Mouse (Mus musculus) liver, postnatal 0 days (tissue): ENCODE data around the gene Comt. TPM values are rescaled to one million over a fixed set of nuclear protein-coding genes. Genes with fewer than 3 reads are reported as not detected.

Experiments
- ATAC-seq: fragments of 200-750 bp; cut with Nextera tagmentation; 2 replicates; pipeline ENCODE4 v1.8.0; 2017; ENCODE audit warnings: mild to moderate bottlenecking, moderate library complexity
- DNase-seq: peaks from one replicate; pipeline ENCODE4 v3.0.0-alpha.2; 2016
- H3K27ac ChIP-seq: fragments of 300-500 bp; sonication (generic); 2 replicates; pipeline ENCODE4 v1.5.1; 2014; ENCODE audit warnings: antibody characterized with exemption, moderate library complexity, mild to moderate bottlenecking, low read depth
- H3K27me3 ChIP-seq: fragments of 300-500 bp; sonication (generic); 2 replicates; pipeline ENCODE4 v1.6.1; 2014; ENCODE audit warnings: low read length, control low read depth, mixed read lengths; ENCODE audit not compliant: insufficient read depth
- H3K36me3 ChIP-seq: fragments of 300-500 bp; sonication (generic); replicated peaks from 2 replicates; pipeline ENCODE4 v1.6.1; 2014; ENCODE audit warnings: mild to moderate bottlenecking, control low read depth, low read length, moderate library complexity, mixed read lengths; ENCODE audit not compliant: insufficient read depth
- H3K4me1 ChIP-seq: fragments of 300-500 bp; sonication (generic); 2 replicates; pipeline ENCODE4 v1.6.1; 2014; ENCODE audit warnings: antibody characterized with exemption, mild to moderate bottlenecking, control low read depth; ENCODE audit not compliant: insufficient read depth
- H3K4me2 ChIP-seq: fragments of 300-500 bp; sonication (generic); 2 replicates; pipeline ENCODE4 v1.6.1; 2014; ENCODE audit warnings: low read depth, mild to moderate bottlenecking, low read length, moderate library complexity, mixed read lengths
- H3K4me3 ChIP-seq: fragments of 300-500 bp; sonication (generic); 2 replicates; pipeline ENCODE4 v1.5.1; 2014; ENCODE audit warnings: low read depth, low read length
- H3K9ac ChIP-seq: fragments of 300-500 bp; sonication (generic); replicated peaks from 2 replicates; pipeline ENCODE4 v1.6.1; 2014; ENCODE audit warnings: mild to moderate bottlenecking, moderate library complexity
- H3K9me3 ChIP-seq: fragments of 300-500 bp; sonication (generic); 2 replicates; pipeline ENCODE4 v1.6.1; 2016; ENCODE audit warnings: mild to moderate bottlenecking, control low read depth, low read length, mixed read lengths
- CTCF ChIP-seq: sonication (generic); IDR thresholded peaks from 2 replicates; pipeline ENCODE4 v1.5.1; 2016; ENCODE audit warnings: antibody characterized with exemption, low read depth
- EP300 ChIP-seq: IDR thresholded peaks from 2 replicates; pipeline ENCODE4 v1.6.1; 2016; ENCODE audit warnings: antibody characterized with exemption, low read depth, mild to moderate bottlenecking
- WGBS: fragments of 180-500 bp; shearing (Covaris S2); extraction: QIAGEN DNeasy Blood & Tissue Kit; methylation state at CpG from one replicate; pipeline ENCODE4 v1.1.7; 2014; ENCODE audit not compliant: insufficient replicate concordance; 5-methylcytosine and 5-hydroxymethylcytosine counted together
- polyA plus RNA-seq: library from polyadenylated mRNA; unstranded; fragments of >200 nt; fragmentation: Nextera tagmentation; extraction: Ambion mirVana; gene quantifications from 2 replicates; pipeline ENCODE4 v1.2.1, GENCODE M21; 2015

Comt gene
- polyA plus RNA-seq, 1 experiment from 2014 or later: 125 TPM

- Histone ChIP-seq H3K4me1 (no peaks in the 10 kb centered on the region), H3K9ac (no peak overlapping the region), H3K27ac (no peak overlapping the region), H3K4me3 (no peak overlapping the region), H3K9me3 (no peaks in the 10 kb centered on the region), H3K27me3 (no peaks in the 10 kb centered on the region), H3K36me3 (peaks cover 52% of the 10 kb centered on the region), H3K4me2 (no peak overlapping the region)
- ATAC-seq (no peak), DNase-seq (no peak)
- TF ChIP-seq CTCF (no peak), EP300 (no peak)
- WGBS: 88% methylated on average over 3 of the region's 4 CpGs
These were observed 22.4 kb upstream of the Comt start for GRCm38 (mm10) chr16:18449005-18449404.

- Histone ChIP-seq H3K9me3 (no peaks in the 10 kb centered on the region), H3K27me3 (no peaks in the 10 kb centered on the region), H3K4me3 (no peak overlapping the region), H3K9ac (no peak overlapping the region), H3K4me2 (no peak overlapping the region), H3K36me3 (peaks cover 59% of the 10 kb centered on the region), H3K27ac (no peak overlapping the region), H3K4me1 (no peaks in the 10 kb centered on the region)
- ATAC-seq: no peak
- DNase-seq: no peak
- TF ChIP-seq EP300 (no peak), CTCF (no peak)
- 77% methylated on average over 6 of the region's 6 CpGs for WGBS
These were observed 21.5 kb upstream of the Comt start for GRCm38 (mm10) chr16:18448104-18448503.

- no peak for ATAC-seq
- TF ChIP-seq CTCF (no peak), EP300 (no peak)
- no peak overlapping the region for H3K27ac ChIP-seq
These were observed 20.6 kb upstream of the Comt start for GRCm38 (mm10) chr16:18447243-18447642.

GRCm38 (mm10) chr16:18443385-18443841, 16.8 kb upstream of the Comt start:
- Histone ChIP-seq H3K9me3 (no peaks in the 10 kb centered on the region), H3K27me3 (no peaks in the 10 kb centered on the region), H3K36me3 (peaks cover 71% of the 10 kb centered on the region), H3K4me1 (no peaks in the 10 kb centered on the region), H3K4me3 (no peak overlapping the region), H3K4me2 (no peak overlapping the region), H3K27ac (no peak overlapping the region), H3K9ac (no peak overlapping the region)
- WGBS: 23% methylated on average over 8 of the region's 8 CpGs
- TF ChIP-seq EP300: no peak
- peak; percentile 100 for TF ChIP-seq CTCF
- ATAC-seq: peak; percentile 76
- peak; percentile 93 for DNase-seq

More at GRCm38 (mm10) chr16:18447243-18447642, 20.6 kb upstream of the Comt start:
- no peak for DNase-seq
- no peak overlapping the region for H3K4me3 ChIP-seq
- H3K27me3 ChIP-seq: no peaks in the 10 kb centered on the region
- H3K4me2 ChIP-seq: no peak overlapping the region
- H3K9me3 ChIP-seq: no peaks in the 10 kb centered on the region
- peaks cover 68% of the 10 kb centered on the region for H3K36me3 ChIP-seq
- no peaks in the 10 kb centered on the region for H3K4me1 ChIP-seq
- H3K9ac ChIP-seq: no peak overlapping the region

- H3K9ac ChIP-seq: no peak overlapping the region
- H3K27me3 ChIP-seq: no peaks in the 10 kb centered on the region
- no peak for ATAC-seq
- peaks cover 4% of the 10 kb centered on the region; the same call in 1 of the 2 replicates for H3K4me1 ChIP-seq
- 87% methylated on average over 6 of the region's 6 CpGs for WGBS
- H3K9me3 ChIP-seq: no peaks in the 10 kb centered on the region
- no peak for DNase-seq
- H3K27ac ChIP-seq: no peak overlapping the region
- TF ChIP-seq EP300 (no peak), CTCF (no peak)
- H3K4me3 ChIP-seq: no peak overlapping the region
- peaks cover 49% of the 10 kb centered on the region for H3K36me3 ChIP-seq
- no peak overlapping the region for H3K4me2 ChIP-seq
These were observed 9.5 kb upstream of the Comt start for GRCm38 (mm10) chr16:18436128-18436527.

- H3K4me3 ChIP-seq: no peak overlapping the region
- ATAC-seq (peak; percentile 54), DNase-seq (no peak)
These were observed 6.8 kb upstream of the Comt start for GRCm38 (mm10) chr16:18433341-18433920.

More at GRCm38 (mm10) chr16:18433341-18433920, 6.8 kb upstream of the Comt start:
- no peak overlapping the region for H3K4me2 ChIP-seq
- H3K27ac ChIP-seq: peak overlapping the region; percentile 52; the same call in 1 of the 2 replicates
- peaks cover 33% of the 10 kb centered on the region for H3K36me3 ChIP-seq
- H3K4me1 ChIP-seq: peaks cover 4% of the 10 kb centered on the region; the same call in 1 of the 2 replicates
- H3K27me3 ChIP-seq: no peaks in the 10 kb centered on the region
- TF ChIP-seq EP300: no peak
- TF ChIP-seq CTCF: no peak
- no peak overlapping the region for H3K9ac ChIP-seq
- H3K9me3 ChIP-seq: no peaks in the 10 kb centered on the region
- 84% methylated on average over 5 of the region's 5 CpGs for WGBS
